Mouse (Mus musculus): Measurements from ENCODE around the gene Gm10681. TPM values are rescaled to one million over a fixed set of nuclear protein-coding genes. Genes with fewer than 3 reads are reported as not detected.
"Not testable (repeated sequence)": the region's sequence is repeated elsewhere in the genome, so short reads cannot be mapped to it uniquely, and the experiment has no call there.

Gene Gm10681
- polyA plus RNA-seq, 1 experiment from 2014 or later = not detected

DNA sequence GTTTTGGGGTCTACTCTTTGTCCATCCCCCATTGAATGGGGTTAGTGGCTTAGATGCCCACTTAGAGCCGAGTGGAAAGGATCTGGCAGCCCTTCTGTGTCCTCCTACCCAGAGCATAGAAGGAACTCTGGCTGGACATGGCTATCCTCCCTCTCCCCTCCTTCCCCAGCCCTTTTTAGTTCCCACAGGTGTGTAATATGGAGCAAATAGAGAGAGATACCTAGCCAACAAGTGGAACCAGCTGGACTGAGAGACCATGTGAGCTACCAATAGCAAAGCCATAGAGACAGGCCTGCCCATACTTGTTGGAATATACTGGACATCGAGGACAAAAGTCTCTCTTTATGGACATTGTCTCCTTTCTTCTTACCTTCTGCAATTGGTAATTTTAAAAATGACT, 20.9 kb downstream of the Gm10681 start:
- H3K9ac ChIP-seq, H3K27me3 ChIP-seq, H3K4me3 ChIP-seq, H3K27ac ChIP-seq, H3K9me3 ChIP-seq, H3K4me1 ChIP-seq, H3K36me3 ChIP-seq, H3K4me2 ChIP-seq: not testable (repeated sequence)
- WGBS = 79% methylated on average over 2 of the region's 2 CpGs
- 0 out of 2 replicates have a peak, but pooled peaks have one; percentile 59 for ATAC-seq (ENCODE audit: insufficient number of reproducible peaks, insufficient read depth, low FRiP score, low TSS enrichment, low read depth)

DNA sequence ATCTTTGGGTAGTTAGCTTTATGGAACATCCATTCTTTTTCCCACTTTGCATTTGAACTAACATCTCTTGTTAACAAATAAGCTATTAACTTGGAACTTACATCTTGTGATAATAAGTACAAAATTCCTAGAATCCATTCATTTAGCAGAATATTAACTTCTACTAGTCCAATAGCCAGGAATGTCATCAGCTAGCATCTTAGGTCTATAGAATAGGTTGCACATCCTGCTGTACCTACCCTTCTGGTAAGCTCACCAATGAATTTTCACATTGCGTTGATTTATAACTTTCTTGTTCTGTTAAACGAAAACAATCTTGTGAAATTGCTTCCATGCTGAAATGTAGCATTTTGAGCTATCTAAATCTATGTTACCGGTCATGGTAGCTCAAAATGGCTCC, 23.7 kb downstream of the Gm10681 start:
- WGBS = no CpG with 5 or more reads among the region's 3 CpGs
- not testable (repeated sequence) for H3K4me2 ChIP-seq; H3K9me3 ChIP-seq; H3K36me3 ChIP-seq; H3K4me3 ChIP-seq; H3K9ac ChIP-seq; H3K27ac ChIP-seq; H3K27me3 ChIP-seq; ATAC-seq (ENCODE audit: insufficient number of reproducible peaks, insufficient read depth, low FRiP score, low TSS enrichment, low read depth); H3K4me1 ChIP-seq

DNA sequence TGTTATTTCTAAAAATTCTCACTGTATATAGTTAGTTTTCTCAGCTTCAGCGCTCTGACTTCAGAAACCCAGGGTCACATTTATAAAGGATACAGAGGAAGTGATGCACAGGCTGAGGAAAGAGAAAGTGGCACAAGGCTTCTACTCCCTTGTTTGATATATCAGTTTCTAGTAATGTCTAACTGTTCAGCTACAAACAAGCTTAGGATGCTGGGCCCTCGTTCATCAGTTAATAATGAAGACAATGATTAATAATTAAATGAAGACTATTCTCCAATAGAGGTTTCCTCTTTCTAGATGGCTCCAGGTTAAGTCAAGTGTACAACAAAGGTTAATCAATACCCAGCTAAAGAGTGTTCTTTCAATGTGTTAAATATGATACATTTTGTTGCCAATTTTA, 24.8 kb downstream of the Gm10681 start:
- not testable (repeated sequence) for H3K27me3 ChIP-seq; H3K4me1 ChIP-seq; H3K27ac ChIP-seq; H3K9ac ChIP-seq; H3K4me3 ChIP-seq; ATAC-seq (ENCODE audit: insufficient number of reproducible peaks, insufficient read depth, low FRiP score, low TSS enrichment, low read depth); H3K9me3 ChIP-seq; H3K36me3 ChIP-seq; H3K4me2 ChIP-seq
- WGBS = no CpG with 5 or more reads among the region's 2 CpGs

DNA sequence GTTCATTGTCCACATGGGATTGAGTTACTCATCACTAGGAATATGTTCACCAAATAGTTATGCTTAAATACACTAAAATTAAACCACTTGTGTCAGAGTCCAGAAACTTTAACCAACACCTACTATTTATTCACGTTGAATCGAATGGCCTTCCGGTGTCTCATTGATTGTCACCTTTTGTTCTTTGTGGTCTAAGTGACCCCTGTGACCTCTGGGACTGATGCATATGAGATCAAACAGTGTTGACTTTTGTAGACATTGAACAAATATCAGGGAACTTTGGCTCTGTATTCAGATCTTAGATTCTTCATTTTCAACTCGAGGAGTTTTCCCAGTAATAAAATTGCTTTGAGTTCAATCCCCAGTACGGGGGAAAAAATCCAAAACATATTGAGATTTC, 27.9 kb downstream of the Gm10681 start:
- not testable (repeated sequence) for H3K4me3 ChIP-seq; H3K9ac ChIP-seq; H3K36me3 ChIP-seq; ATAC-seq (ENCODE audit: insufficient number of reproducible peaks, insufficient read depth, low FRiP score, low TSS enrichment, low read depth); H3K4me1 ChIP-seq; H3K4me2 ChIP-seq; H3K27ac ChIP-seq; H3K9me3 ChIP-seq; H3K27me3 ChIP-seq
- WGBS = no CpG with 5 or more reads among the region's 5 CpGs

DNA sequence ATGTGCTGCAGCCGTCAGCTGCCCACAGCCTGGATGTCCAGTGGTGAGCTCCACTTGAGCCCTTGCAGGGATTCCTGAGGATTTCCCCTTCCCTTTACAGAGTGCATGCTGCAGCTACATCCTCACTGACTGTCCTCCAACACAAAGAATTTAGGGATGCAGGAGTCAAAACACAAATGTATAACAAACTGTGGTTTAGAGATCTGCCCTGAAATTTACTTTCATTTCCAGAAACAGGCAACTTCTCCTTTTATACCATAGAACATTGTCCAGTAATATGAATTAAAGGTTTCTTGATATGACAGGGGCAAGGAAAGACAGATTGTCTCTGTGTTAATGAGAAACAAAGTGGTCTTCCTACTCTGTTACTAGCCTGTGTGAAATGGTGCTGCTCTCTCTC, 37.8 kb downstream of the Gm10681 start:
- not testable (repeated sequence) for H3K9me3 ChIP-seq; H3K4me2 ChIP-seq; H3K27me3 ChIP-seq; H3K36me3 ChIP-seq; H3K27ac ChIP-seq; ATAC-seq (ENCODE audit: insufficient number of reproducible peaks, insufficient read depth, low FRiP score, low TSS enrichment, low read depth); H3K9ac ChIP-seq; H3K4me3 ChIP-seq; H3K4me1 ChIP-seq
- WGBS = no CpG with 5 or more reads among the region's 1 CpGs

DNA sequence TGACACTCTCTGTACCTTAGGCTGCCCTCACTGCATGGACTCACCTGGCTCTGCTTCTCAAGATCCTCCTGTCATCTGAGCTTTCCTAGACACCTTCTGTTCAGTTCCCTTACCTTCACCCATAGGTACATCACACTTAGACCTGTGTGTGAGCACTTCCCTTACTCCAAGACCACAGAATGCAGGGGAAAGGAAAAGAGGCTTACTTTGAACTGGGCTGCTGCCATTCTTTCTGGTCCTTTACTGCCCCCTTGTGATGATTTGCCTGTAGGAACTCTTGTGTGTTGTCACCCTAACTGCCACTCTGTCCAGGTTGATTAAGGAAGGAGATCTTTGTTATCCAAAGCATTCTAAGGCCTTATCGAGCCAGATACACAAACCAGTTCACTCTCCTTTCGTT, 38.4 kb downstream of the Gm10681 start:
- no CpG with 5 or more reads among the region's 2 CpGs for WGBS
- H3K36me3 ChIP-seq; H3K9me3 ChIP-seq; H3K4me2 ChIP-seq; H3K9ac ChIP-seq; ATAC-seq (ENCODE audit: insufficient number of reproducible peaks, insufficient read depth, low FRiP score, low TSS enrichment, low read depth); H3K4me1 ChIP-seq; H3K27ac ChIP-seq; H3K4me3 ChIP-seq; H3K27me3 ChIP-seq: not testable (repeated sequence)

DNA sequence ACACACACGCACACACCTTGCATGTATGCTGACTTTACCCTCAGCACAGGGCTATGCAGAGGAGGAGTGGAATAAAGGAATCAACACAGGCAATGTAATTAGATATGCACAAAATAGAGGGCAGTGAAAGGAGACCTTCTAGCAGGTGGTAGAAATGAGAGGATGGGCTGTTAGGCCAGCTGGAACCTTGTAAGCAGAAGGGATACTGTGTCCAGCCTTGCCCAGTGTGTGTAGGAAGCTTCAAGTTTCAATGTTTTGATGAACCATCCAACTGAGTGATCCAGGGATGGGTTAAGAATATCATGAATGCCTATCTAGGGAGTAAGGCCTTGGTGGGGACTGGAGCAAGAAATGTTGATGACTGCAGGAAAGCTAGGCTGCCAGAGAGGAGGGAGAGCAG, 40.1 kb downstream of the Gm10681 start:
- H3K4me3 ChIP-seq; H3K27ac ChIP-seq; H3K9me3 ChIP-seq; H3K4me2 ChIP-seq; H3K36me3 ChIP-seq; ATAC-seq (ENCODE audit: insufficient number of reproducible peaks, insufficient read depth, low FRiP score, low TSS enrichment, low read depth); H3K4me1 ChIP-seq; H3K27me3 ChIP-seq; H3K9ac ChIP-seq: not testable (repeated sequence)
- no CpG with 5 or more reads among the region's 1 CpGs for WGBS

DNA sequence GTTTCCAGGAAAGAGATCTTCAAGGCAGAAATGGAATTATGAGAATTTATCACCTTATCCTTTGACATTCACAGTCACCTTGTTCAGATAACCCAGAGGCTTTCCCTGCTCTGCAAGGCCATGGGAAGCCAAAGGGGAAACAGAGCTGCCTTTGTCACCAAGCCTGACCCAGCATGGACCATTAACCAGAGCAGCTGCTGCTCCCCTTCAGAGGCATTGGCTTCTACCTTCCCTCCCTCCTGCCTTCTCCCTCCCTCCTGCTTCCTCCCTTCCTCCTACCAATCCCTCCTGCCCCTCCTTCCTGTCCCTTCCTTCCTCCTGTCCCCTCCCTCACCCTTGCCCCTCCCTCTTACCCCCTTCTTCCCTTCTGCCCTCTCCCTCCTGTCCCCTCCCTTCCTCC, 41.0 kb downstream of the Gm10681 start:
- not testable (repeated sequence) for H3K27me3 ChIP-seq; H3K4me3 ChIP-seq; H3K9me3 ChIP-seq; H3K27ac ChIP-seq; H3K9ac ChIP-seq; ATAC-seq (ENCODE audit: insufficient number of reproducible peaks, insufficient read depth, low FRiP score, low TSS enrichment, low read depth); H3K36me3 ChIP-seq; H3K4me2 ChIP-seq; H3K4me1 ChIP-seq

DNA sequence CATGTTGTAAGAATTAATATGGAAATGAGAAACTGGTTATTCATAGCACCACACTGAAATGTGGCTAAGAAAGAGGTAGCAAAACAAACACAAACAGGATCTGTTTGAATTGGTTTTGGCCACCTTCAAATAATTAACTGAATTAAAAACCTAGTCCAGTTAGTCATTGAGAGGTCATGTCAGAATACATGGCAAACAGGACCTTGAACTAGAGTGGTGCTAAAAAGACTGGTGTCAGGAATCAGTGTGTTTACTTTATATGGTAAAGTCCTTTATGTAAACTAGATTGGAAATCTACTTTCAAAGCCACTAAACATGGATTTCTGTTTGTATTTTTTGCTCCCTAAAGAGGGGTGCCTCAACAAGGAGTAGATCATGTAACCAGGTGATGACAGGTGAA, 63.6 kb downstream of the Gm10681 start:
- H3K9me3 ChIP-seq; H3K27ac ChIP-seq; H3K27me3 ChIP-seq; H3K9ac ChIP-seq; H3K4me1 ChIP-seq; H3K4me2 ChIP-seq; H3K36me3 ChIP-seq; H3K4me3 ChIP-seq; ATAC-seq (ENCODE audit: insufficient number of reproducible peaks, insufficient read depth, low FRiP score, low TSS enrichment, low read depth): not testable (repeated sequence)

DNA sequence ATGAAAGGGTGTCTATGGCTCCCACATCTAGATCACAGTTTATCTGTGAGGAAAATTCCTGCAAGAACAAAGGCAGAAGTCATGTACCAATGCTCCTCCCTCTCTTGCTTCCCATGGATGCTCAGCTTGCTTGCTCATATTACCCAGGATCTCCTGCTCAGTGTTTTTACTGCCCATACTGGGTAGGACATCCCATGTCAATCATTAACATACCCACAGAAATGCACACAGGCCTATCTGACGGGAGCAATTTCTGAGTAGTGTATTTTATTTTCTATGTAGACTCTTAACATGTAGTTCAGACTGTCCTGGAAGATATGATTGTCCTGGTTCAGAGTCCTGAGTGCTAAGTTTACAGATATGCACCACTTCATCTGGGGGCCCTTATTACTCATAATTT, 64.1 kb downstream of the Gm10681 start:
- H3K9ac ChIP-seq; H3K4me2 ChIP-seq; ATAC-seq (ENCODE audit: insufficient number of reproducible peaks, insufficient read depth, low FRiP score, low TSS enrichment, low read depth); H3K36me3 ChIP-seq; H3K27ac ChIP-seq; H3K4me3 ChIP-seq; H3K4me1 ChIP-seq; H3K9me3 ChIP-seq; H3K27me3 ChIP-seq: not testable (repeated sequence)
- no CpG with 5 or more reads among the region's 1 CpGs for WGBS

DNA sequence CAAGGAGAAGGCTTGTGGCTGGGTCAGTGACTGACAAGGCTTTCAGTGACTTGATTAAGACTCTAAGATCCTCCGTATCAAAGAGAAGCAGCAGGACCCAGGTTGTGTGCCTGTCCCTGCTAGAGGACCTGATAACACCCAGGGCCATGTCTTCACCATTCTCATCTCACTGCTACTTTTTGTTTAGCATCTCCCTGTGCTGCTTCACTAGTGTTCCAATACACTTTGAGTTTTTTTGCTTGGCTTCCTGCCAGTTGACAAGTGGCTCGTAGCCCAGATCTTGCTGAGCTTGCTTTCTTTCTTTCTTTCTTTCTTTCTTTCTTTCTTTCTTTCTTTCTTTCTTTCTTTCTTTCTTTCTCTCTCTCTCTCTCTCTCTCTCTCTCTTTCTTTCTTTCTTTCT, 65.8 kb downstream of the Gm10681 start:
- H3K27me3 ChIP-seq; H3K9me3 ChIP-seq; H3K4me3 ChIP-seq; H3K9ac ChIP-seq; ATAC-seq (ENCODE audit: insufficient number of reproducible peaks, insufficient read depth, low FRiP score, low TSS enrichment, low read depth); H3K36me3 ChIP-seq; H3K4me1 ChIP-seq; H3K27ac ChIP-seq; H3K4me2 ChIP-seq: not testable (repeated sequence)
- 75% methylated on average over 1 of the region's 2 CpGs for WGBS

DNA sequence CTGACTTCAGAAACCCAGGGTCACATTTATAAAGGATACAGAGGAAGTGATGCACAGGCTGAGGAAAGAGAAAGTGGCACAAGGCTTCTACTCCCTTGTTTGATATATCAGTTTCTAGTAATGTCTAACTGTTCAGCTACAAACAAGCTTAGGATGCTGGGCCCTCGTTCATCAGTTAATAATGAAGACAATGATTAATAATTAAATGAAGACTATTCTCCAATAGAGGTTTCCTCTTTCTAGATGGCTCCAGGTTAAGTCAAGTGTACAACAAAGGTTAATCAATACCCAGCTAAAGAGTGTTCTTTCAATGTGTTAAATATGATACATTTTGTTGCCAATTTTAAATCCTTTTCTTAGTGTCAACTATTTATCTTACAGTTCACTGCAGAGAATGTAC, 78.2 kb downstream of the Gm10681 start, which contains the start of gene Hsd3b4:
Gene Hsd3b4 (minus strand): TSS at position 101 of the 400 bp plus-strand sequence.
- H3K4me2 ChIP-seq; H3K27ac ChIP-seq; H3K36me3 ChIP-seq; H3K27me3 ChIP-seq; H3K4me1 ChIP-seq; H3K4me3 ChIP-seq; H3K9ac ChIP-seq; H3K9me3 ChIP-seq; ATAC-seq (ENCODE audit: insufficient number of reproducible peaks, insufficient read depth, low FRiP score, low TSS enrichment, low read depth): not testable (repeated sequence)
- no CpG with 5 or more reads among the region's 1 CpGs for WGBS

DNA sequence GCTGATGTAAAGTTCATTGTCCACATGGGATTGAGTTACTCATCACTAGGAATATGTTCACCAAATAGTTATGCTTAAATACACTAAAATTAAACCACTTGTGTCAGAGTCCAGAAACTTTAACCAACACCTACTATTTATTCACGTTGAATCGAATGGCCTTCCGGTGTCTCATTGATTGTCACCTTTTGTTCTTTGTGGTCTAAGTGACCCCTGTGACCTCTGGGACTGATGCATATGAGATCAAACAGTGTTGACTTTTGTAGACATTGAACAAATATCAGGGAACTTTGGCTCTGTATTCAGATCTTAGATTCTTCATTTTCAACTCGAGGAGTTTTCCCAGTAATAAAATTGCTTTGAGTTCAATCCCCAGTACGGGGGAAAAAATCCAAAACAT, 81.4 kb downstream of the Gm10681 start:
- not testable (repeated sequence) for H3K4me1 ChIP-seq; H3K27ac ChIP-seq; H3K9me3 ChIP-seq; H3K9ac ChIP-seq; H3K4me3 ChIP-seq; H3K4me2 ChIP-seq; H3K36me3 ChIP-seq; ATAC-seq (ENCODE audit: insufficient number of reproducible peaks, insufficient read depth, low FRiP score, low TSS enrichment, low read depth); H3K27me3 ChIP-seq
- no CpG with 5 or more reads among the region's 5 CpGs for WGBS

Data from embryonic facial prominence, embryonic 13.5 days (tissue).